Mouse (Mus musculus): Measurements from ENCODE around the gene Gucy2g. TPM values are rescaled to one million over a fixed set of nuclear protein-coding genes. Genes with fewer than 3 reads are reported as not detected.
"Not testable (repeated sequence)": the region's sequence is repeated elsewhere in the genome, so short reads cannot be mapped to it uniquely, and the experiment has no call there.

Gucy2g gene
- total RNA-seq, 2 experiments from 2014 or later: 0.15 to 0.39 TPM

DNA sequence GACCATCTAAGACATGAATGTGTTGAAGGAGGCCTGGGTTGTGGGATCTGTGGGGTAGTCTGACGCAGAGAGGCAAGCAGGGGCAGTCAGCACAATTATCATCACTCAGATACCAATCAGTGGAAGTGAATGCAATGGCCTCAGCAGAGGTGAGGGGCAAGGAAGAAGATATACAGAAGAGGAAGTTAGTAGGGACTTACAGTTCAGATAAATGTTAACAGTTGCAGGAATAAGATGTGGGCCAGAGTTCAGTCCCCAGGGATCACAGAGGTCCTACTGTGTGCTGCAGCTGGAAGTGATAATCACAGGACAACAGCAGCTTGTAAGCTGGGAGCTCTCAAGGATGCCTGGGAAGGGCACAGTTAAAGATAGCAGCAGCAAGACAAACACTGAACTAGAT is 76.9 kb downstream of the Gucy2g start:
- Histone ChIP-seq H3K27ac (0 out of 2 replicates have a peak overlapping the region, but pooled peaks have one; percentile 20), H3K4me3 (no peak overlapping the region)
- TF ChIP-seq CTCF (IDR thresholded peaks at IDR 0.05): no peak
- intact Hi-C loops (cut with DNase I): no loop called here
- DNase-seq: no peak

GRCm38 (mm10) chr19:55162271-55162670 is 78.8 kb downstream of the Gucy2g start:
- no peak for DNase-seq
- intact Hi-C loops (cut with DNase I): no loop called here
- H3K27ac ChIP-seq: no peak overlapping the region
- no peak overlapping the region for H3K4me3 ChIP-seq
- TF ChIP-seq CTCF (IDR thresholded peaks at IDR 0.05): no peak

GRCm38 (mm10) chr19:55159826-55160225 is 81.2 kb downstream of the Gucy2g start:
- TF ChIP-seq CTCF (IDR thresholded peaks at IDR 0.05): no peak
- intact Hi-C loops (cut with DNase I): no loop called here

DNA sequence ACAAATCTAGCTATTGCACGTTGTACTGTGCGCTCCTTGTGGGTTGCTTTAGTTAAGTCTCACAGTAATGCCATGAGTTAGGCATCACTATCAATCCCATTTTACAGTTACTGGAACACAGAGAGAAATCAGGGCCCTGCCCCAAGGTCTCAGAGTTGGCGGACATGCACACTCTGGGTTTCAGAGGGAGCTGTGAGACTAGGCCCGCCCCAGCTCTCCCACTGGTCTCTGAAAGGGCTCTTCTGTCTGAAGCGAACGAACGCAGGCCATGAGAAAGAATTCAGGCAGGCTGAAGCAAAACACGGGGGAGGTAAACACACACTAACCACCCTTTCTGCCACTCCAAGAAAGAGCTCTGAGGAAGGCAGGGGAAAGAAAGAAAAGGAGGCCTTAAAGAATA is 82.4 kb downstream of the Gucy2g start:
- H3K4me3 ChIP-seq: no peak overlapping the region
- no peak for TF ChIP-seq CTCF (IDR thresholded peaks at IDR 0.05)
- intact Hi-C loops (cut with DNase I): no loop called here
- no peak for DNase-seq
- H3K27ac ChIP-seq: no peak overlapping the region

More at GRCm38 (mm10) chr19:55159826-55160225, 81.2 kb downstream of the Gucy2g start:
- no peak overlapping the region for H3K27ac ChIP-seq
- DNase-seq: no peak
- H3K4me3 ChIP-seq: no peak overlapping the region

DNA sequence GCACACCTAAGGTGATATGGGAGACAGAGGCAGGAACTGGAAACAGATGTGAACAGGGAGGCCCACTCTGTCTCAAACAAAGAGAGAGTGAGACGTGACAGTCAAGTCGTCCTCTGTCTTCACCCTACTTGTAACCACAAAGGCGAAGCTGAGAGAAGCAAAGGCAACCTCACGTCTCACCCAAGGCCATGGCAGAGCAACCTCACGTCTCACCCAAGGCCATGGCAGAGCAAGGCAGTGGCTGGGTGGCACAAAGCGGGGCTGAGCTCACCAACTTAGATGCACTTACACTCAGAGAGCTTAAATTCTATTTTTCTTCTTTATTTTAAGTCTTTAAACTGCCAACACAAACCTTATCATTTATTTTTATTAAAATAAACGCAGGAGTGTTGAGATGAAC is 84.0 kb downstream of the Gucy2g start:
- DNase-seq: no peak

GRCm38 (mm10) chr19:55152983-55153382 is 88.1 kb downstream of the Gucy2g start:
- Histone ChIP-seq H3K4me3 (no peak overlapping the region), H3K27ac (no peak overlapping the region)
- TF ChIP-seq CTCF (IDR thresholded peaks at IDR 0.05): no peak
- DNase-seq: no peak
- intact Hi-C loops (cut with DNase I): no loop called here

More for the DNA sequence above, 84.0 kb downstream of the Gucy2g start:
- intact Hi-C loops (cut with DNase I): no loop called here
- H3K27ac ChIP-seq: no peak overlapping the region
- TF ChIP-seq CTCF (IDR thresholded peaks at IDR 0.05): no peak
- no peak overlapping the region for H3K4me3 ChIP-seq

GRCm38 (mm10) chr19:55152274-55152673 is 88.8 kb downstream of the Gucy2g start:
- DNase-seq; H3K4me3 ChIP-seq; intact Hi-C loops (cut with DNase I); H3K27ac ChIP-seq: not testable (repeated sequence)

GRCm38 (mm10) chr19:55149646-55150045 is 91.4 kb downstream of the Gucy2g start:
- no peak overlapping the region for H3K27ac ChIP-seq
- intact Hi-C loops (cut with DNase I): no loop called here
- no peak overlapping the region for H3K4me3 ChIP-seq
- no peak for TF ChIP-seq CTCF (IDR thresholded peaks at IDR 0.05)
- DNase-seq: no peak

- no peak overlapping the region for H3K4me3 ChIP-seq
- intact Hi-C loops (cut with DNase I): no loop called here
- no peak overlapping the region for H3K27ac ChIP-seq
- no peak for DNase-seq
- TF ChIP-seq CTCF (IDR thresholded peaks at IDR 0.05): no peak
Measured at GRCm38 (mm10) chr19:55148109-55148508, 92.9 kb downstream of the Gucy2g start.

Small RNA genes lying within 50 kb of the gene (microRNA-seq; reads per million reads assigned to microRNA genes)
- not detected for gene Mir6715

Other genes with a start within 250 kb of the Gucy2g start
- gene Gpam, start 114.0 kb downstream of the Gucy2g start, total RNA-seq (2021): 100 to 1,000 TPM in 1 of 2 experiments, 10 to 100 TPM in 1; 69.0 to 124 TPM
- gene Tectb, start 60.5 kb downstream of the Gucy2g start, total RNA-seq (2021): not detected
- 1 to 10 TPM; 2.9 to 6.3 TPM for gene Acsl5, start 10.7 kb upstream of the Gucy2g start, total RNA-seq (2021)
- gene Zdhhc6, start 74.8 kb upstream of the Gucy2g start, total RNA-seq (2021): 10 to 100 TPM; 19.6 to 23.3 TPM
- 10 to 100 TPM; 18.9 to 20.3 TPM for gene Vti1a, start 75.1 kb upstream of the Gucy2g start, total RNA-seq (2021)

Measured in gastrocnemius, adult 2 months (tissue).